Mouse (Mus musculus) spleen, adult 2 months (tissue): ENCODE measurements around the gene Alox5.

Source experiments
- CTCF ChIP-seq: fragments of 200-500 bp; IDR thresholded peaks from 2 replicates; pipeline ENCODE4 v1.5.1; 2011; ENCODE audit warnings: mild to moderate bottlenecking, inconsistent platforms; ENCODE audit not compliant: insufficient read depth, insufficient read length, insufficient replicate concordance; ENCODE audit errors: extremely low read depth
- POLR2A ChIP-seq: fragments of 200-500 bp; IDR thresholded peaks from 2 replicates; pipeline ENCODE4 v1.6.1; 2011; ENCODE audit warnings: low read depth, low read length, inconsistent platforms

- no peak for TF ChIP-seq CTCF
- no peak for TF ChIP-seq POLR2A
Measured at GRCm38 (mm10) chr6:116386506-116386905, 74.5 kb downstream of the Alox5 start.
